Mouse (Mus musculus): ENCODE data around the gene Aqp11.

The Aqp11 gene

DNA sequence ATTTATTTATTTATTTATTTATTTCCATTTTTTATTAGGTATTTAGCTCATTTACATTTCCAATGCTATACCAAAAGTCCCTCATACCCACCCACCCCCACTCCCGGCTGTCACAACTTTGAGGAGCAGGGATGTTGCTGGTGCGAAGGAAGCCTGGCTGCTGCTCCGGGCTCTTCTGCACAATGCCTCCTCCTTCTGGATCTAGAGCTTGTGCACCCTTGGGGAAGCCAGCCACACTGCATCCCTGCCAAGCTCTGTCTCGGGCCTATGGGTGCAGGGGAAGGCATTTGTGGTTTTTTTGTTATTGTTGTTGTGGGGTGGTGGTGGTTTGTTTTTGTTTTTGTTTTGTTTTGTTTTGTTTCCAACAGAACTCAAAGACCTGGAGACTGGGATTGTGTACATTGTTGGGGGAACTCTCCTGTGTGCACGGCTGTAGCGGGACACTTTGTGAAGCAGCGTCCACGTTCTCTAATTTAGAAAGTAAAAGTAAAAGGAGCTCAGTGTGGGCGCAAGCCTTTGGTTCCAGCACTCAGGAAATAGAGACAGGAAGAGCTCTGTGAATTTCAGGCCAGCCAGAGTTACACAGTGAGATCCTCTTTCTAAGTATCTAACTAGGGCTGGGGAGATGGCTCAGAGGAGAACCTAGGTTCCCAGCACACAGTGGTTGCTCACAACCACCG is 10.6 kb upstream of the Aqp11 start:
- intact Hi-C loops (cut with DNase I), result loop anchor here (5.0 to 10.0 kb wide), 3 partner anchors 99 to 366 kb away; partner anchors contain the start of gene Myo7a

DNA sequence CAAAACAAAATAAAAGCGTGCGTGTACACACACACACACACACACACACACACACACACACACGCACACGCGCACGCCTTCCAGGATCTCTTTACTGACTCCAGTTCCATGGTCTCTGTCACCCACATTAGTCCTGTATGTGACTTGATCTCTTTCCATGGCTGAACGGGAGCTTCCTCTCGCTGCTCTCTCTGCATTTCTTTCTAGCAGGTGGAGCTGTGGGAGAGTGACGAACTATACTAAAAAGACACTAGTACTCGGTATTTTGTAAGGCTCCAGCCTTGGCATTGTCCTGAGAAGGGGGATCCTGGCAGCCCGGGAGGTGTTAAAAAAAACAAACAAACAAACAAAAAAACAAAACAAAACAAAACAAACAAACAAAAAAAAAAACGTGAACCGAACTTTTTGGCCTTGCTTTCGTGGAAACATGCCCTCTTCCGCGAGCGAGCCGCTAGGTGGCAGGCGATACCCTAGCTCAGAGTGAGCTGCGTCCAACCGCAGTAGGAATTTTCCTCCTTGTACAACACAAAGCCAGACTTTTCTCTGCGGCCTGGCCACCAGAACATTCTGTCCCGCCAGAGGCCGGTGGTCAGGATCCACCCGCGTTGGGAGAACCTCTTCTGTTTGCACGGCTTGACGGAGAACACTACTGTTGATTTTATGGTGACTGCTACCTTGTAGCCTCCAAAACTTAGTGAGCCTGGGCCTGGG is 9.9 kb upstream of the Aqp11 start:
- intact Hi-C loops (cut with DNase I), result loop anchor here (2.0 to 10.0 kb wide), 4 partner anchors 99 to 367 kb away; partner anchors contain the start of gene Myo7a

DNA sequence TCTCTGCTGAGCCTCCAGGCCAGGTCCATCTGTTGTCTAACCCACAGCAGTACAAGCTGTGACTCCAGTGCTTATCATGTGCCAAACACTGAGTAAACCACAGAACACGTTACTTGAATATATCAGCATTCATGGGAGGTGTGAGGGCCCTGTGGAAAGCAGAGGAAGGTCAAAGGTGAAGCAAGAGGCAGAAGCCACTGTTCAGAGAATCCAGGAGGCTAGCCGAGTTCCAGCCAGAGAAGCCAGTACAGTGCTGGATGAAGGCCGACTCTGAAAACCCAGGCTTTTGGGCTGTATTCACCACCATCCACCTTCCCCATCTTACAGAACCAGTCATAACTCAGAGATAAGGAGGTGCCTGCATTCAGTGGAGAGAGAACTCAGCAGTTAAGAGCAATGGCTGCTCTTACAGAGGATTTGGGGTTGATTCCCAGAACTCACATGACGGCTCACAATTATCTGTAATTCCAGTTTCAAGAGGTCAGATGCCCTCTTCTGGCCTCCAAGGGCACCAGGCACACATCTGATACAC is 9.2 kb upstream of the Aqp11 start:
- intact Hi-C loops (cut with DNase I), result loop anchor here (2.0 to 10.0 kb wide), 4 partner anchors 100 to 368 kb away; partner anchors contain the start of gene Myo7a

DNA sequence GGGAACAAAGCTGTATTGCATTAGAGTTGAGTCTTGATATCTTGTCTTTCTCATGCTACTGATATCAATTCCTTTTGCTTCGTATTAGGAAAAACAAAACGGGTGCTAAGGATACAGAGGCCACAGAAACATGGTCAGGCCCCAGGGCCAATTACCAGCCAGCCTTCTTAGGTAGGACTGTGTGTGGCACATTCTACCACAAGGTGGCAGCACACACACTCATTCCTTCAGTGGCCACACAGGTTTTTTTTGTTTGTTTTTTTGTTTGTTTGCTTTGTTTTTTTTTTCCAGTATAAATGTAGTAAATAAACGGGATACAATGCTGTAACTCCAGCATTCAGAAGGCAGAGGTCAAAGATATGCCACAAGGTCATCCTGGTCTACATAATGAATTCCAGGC is 7.2 kb upstream of the Aqp11 start:
- intact Hi-C loops (cut with DNase I), result loop anchor here (5.0 to 10.0 kb wide), 3 partner anchors 102 to 370 kb away; partner anchors contain the start of gene Myo7a

DNA sequence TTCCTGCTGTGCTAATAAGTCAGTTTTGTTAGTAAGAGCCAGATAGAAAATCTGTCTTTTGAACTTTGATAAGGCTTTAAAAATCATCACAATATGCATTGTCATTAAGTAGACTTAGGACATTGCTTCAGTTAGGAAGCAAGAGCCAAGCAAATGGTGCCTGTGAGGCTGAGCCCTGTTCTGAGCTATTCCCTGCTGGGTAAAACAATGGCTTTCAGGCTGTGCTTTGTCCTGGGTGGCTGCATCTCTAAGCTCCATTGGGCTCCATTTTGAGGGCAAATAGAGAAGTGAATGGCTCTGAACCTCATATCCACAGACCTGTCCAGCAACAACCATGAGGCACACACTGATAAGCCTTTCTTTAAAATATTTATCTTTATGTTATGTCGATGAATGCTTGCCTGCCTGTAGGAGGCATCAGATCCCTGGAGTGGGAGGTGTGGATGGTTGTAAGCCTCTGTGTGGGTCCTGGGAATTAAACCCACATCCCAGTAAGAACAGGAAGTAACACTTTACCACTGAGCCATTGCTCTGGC is 3.7 kb upstream of the Aqp11 start:
- intact Hi-C loops (cut with DNase I), result loop anchor here (10.0 kb wide), 2 partner anchors 333 to 373 kb away; partner anchors contain the start of gene Myo7a

DNA sequence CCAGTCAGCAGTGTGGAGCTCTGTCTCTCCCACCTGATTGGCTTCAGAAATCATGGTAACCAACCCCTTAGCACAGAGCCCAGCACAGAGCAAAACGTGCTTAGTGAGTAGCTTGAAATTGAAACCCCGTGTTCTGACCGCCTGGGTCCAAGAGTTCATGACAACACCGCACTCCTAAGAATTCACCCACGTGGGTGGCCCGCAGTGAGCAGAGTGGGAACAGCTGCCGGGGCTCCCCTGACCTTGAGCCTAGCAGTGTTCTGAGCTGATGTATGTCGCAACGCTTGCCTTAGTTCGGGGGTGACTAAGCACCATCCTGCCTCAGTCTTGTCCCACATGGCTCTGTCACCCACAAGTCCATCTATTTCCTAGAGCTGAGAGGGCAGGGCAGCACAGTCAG is 2.9 kb upstream of the Aqp11 start:
- intact Hi-C loops (cut with DNase I), result loop anchor here (10.0 kb wide), 2 partner anchors 334 to 374 kb away; partner anchors contain the start of gene Myo7a

DNA sequence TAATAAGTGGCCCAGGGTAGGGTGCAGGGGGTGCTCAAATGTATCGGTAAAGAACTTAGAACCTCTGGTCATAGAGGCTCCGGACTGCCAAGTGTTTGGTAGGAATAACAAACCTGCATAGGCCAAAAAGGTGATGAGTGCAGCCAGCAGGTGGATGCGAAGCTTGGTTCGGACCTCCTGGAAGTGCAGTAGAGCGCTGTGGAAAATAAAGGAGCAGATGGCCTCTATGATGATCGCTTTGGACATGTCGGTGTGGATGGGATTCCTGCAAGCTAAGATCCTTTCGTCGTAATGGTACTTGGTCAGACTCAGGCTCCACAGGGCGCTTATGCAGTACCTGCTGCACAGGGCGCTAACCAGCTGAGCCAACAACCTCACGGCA is 842 bp downstream of the Aqp11 start:
- intact Hi-C loops (cut with DNase I), result no loop called here

DNA sequence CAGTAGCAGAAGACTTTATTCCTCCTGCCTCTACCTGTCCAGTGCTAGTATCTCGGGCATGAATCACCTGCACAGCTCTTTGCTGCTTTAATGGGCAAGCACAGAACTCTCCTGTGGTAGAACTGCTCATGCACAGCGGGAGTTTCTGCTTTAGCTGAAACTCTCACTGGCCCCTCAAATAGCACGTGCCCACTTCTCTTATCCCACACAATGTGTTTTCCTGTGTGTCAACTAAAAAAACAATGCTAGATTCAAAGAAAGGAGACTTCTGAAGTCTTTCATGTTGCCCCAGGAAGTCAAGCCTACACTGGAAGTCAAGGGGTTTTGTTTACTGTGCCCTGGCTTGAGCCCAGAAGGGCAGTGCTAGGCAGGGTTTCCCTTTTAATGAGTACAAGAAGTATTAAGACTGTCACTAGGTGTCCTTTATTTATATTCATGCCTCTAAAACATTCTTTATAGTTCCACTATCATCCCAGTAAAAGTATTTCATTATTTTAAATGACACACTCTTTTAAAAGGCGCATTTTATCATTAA is 2.1 kb downstream of the Aqp11 start:
- intact Hi-C loops (cut with DNase I), result no loop called here

DNA sequence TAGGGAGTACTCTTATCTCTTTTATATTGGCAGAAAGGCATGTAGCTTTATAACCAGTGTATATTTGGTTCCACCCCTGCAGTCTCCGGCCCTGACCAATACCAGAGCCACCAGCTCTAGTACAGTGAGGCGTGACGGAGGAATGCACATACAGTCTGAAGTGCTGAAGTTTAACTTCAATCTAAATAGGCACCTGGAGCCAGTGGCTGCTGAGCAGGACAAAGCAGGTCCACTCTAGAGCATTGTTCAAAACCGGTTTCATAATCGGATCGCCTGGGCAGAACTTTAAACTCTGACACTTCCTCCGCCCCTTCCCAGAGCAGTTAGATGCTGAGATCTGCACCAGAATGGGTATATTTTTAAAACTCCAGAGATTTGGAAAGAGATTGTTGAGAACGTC is 3.1 kb downstream of the Aqp11 start:
- intact Hi-C loops (cut with DNase I), result no loop called here

DNA sequence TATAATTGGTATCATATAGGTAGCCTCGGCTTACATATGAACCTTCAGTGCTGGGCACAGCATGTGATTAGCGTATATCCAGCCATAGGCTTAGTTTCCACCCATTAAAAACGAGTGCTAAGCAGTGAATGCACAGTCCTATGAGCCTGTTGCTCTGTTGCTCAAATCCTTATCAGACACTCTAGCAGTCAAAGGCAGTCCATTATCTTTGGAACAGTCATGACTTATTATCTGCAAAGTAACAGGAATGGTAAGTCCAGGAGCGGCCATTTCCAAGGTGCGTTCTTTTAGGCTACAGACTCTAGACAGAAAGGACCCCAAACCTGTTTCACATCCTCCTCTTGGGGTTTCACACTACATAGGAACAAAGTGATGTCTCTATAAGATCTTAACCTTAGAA is 4.5 kb downstream of the Aqp11 start:
- intact Hi-C loops (cut with DNase I), result no loop called here

DNA sequence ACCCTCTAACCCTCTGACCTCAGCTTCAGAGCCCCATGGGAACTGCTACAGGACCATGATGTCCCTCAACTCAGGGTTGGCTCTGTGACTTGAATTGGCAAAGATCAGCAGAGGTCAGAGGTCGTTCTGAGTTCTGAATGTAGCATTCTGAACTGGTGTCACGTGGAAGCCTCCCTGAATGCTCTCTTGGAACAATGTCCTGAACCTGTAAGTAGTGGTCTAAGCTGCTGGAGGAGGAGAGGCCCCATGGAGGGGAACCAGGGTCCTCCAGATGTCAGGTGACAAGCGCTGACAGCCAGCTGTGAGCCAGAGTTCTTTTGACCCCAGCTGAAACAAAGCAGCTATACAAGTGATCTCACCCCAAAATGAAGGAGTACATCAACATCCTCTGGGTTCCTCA is 7.7 kb downstream of the Aqp11 start:
- intact Hi-C loops (cut with DNase I), result no loop called here

DNA sequence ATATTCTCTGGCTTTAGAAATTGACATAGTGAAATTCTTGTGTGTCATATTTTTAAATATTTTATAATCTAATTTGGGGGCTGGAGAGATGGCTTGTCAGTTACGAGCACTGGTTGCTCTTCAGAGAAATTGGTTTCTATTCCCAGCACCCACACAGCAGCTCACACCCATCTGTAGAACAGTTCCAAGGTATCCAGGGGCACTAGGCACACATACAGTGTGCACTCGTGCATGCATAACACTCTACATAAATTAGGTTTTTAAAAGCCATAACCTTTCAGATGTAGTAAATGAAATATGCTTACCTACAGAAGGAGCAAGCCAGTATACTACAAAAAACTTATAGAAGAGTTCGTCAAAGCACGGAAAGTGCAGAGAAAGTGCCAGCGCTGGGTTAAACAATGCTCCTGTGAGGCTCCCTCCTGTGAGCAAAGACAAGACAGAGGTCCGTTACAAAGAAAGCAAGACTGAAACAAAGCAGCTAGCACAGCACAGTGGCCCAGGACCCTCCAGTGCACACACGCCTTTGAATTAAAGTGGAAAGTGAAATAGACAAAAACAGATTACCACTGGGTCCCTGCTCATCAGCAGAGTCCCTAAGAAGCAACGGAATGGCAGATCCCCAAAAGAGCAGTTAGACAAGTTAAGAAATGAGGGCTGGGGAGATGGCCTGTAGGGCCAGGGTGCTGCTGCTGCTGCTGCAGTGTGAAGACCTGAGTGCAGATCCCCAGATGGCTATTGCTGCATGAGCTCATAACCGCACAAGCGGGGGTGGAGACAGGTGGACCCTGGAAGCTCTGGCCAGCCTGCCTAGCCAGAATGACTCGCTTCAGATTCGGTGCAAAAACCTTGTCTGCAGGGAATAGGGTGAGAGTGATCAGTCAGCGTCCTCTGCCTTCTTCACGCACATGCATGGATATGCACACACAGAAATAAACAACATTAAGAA is 9.1 kb downstream of the Aqp11 start:
- intact Hi-C loops (cut with DNase I), result no loop called here

DNA sequence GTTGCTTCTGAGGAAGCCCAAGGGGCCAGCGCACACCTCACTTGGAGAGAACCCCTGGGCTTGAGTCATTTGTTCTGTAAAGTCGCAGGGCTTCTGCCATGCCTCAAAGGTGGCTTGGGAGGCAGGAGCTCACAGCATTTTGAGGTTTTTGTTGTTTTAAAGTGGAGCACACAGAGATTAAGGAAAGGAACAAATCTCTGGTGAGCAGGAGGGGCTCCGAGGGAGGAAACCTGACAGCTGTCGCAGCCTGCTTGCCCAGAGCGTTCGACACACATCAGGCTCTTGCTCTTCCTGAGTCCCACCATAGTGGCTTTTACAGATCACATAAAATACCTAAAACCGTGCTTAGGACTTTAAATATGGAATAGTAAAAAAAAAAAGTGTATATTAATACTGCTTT is 11.3 kb downstream of the Aqp11 start:
- intact Hi-C loops (cut with DNase I), result no loop called here

DNA sequence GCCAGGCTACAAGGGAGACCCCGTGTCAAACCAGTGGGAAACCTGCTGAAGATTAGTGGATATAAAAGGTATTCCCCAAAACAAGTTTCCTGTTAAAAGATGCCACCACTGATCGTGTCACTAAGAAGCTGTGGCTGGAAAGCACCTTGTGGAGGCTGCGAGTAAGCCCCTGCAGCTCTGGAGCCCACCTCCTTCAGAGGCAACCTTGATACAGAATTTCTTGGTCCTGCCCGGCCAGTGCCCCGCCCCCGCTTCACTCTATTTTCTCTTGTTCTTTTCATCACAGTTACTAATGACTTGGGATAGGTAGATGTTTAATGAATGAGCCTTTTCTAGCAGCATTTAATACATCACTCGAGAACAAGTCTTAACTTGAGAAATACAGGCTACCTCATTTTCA is 12.0 kb downstream of the Aqp11 start:
- intact Hi-C loops (cut with DNase I), result no loop called here

DNA sequence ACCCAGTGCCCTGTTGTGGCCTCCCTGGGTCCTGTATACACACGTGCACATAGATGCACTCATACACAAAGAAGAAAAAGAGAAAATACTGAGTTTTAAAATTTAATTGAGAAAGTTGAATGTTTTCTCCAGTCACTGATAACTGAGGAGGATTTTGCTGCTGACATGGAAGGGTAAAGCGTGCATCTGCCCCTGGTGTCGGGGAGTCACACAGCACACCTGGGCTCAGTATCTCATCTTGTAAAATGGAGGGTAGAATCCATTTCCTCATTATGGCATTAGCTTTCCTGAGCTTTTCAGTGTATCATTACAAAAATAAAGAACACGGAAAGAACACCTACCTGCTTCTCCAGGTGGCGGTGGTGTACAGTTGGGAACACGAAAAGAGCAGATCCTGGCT is 12.7 kb downstream of the Aqp11 start:
- intact Hi-C loops (cut with DNase I), result no loop called here

DNA sequence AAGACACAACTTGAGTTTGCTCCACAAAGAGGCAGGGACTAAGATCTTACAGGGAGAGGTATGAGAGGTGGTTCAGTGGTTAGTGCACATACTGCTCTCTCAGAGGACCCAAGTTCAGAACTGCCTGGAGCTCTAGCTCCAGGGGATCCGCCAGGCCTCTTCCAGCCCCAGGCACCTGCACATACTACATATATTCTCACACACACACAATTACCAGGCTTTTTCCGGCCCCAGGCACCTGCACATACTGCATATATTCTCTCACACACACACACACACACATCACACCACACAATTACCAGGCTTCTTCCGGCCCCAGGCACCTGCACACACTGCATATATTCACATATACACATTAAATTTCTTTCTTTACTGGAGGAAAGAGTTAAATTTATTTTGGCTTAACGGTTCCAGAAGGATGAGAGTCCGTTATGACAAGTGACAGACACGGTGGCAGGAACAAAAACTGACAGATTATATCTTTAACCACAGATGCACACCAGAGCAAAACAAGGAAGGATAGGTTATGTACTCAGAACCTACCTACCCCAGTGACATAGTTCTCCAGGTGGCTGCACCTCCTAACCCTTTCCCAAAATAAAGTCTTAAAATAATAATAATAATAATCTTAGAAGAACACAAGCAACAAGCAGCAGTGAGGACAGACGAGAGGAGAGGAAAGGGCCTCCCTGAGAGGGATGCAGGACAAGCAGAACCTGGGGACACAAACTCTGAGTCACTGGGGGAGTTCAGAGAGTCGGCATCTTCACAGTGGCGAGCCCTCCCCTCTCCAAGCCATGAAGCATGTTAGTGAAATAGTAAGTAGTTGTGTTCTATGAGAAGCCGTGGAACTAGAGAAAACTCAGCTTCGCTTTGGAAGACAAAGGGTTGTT is 14.2 kb downstream of the Aqp11 start:
- intact Hi-C loops (cut with DNase I), result no loop called here

DNA sequence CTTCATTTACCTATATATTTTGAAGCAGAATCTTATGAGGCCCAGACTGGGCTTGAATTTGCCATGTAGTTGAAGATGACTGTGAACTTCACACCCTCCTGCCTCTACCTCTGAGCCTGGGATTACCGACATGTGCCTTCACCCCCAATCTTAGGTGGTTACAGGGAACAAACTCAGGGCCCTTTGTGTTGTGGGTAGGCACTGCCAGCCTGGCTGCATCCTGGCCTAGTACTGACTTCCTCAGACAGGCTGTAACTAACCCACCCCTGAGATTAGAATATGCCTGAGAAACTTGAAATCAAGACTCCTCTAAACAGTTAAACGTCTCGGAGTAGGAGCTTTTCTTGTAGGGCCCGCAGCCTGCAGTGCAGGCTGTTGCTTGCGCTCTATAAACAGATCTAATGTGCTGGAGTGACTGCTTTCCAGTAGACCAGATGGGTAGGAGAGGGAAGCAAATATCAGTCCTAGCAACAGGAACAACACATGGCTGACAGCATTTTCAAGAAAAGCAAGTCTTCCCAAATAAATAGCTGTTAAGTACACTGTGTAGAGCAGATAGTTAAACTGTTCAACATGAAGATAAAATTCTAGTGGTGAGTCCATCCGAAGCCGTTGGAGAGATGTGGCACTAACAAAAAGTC is 15.7 kb downstream of the Aqp11 start:
- intact Hi-C loops (cut with DNase I), result no loop called here

DNA sequence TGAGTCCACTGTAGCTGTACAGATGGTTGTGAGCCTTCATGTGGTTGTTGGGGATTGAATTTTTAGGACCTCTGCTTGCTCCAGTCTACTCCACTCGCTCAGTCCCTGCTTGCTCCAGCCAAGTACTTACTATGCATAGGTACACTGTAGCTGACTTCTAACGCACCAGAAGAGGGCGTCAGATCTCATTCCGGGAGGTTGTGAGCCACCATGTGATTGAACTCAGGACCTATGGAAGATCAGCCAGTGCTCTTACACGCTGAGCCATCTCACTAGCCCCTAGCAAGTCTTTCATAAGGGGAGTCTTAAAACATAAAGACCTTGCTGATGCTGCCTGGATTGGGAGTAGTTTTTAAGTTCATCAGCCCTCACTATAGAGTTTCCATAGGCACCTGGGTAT is 18.0 kb downstream of the Aqp11 start:
- intact Hi-C loops (cut with DNase I), result no loop called here

DNA sequence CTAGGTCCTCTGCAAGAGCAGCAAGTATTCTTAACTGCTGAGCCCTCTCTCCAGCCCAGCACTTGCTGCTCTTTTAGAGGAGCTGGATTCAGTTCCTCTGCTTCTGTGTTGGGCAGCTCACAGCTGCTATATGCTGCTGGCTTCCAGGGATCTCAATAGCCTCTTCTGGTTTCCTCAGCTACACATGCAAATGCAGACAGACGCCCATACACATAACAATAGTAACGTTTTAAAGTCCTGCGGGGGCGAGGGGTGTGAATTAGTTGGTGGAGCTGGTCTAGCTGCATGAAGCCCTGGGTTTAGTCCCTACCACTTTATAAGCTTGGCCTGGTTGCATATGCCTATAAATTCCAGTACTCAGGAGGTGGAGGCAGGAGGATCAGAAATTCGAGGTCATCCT is 19.0 kb downstream of the Aqp11 start:
- intact Hi-C loops (cut with DNase I), result no loop called here

Data from adrenal gland (tissue).